Mouse (Mus musculus): ENCODE results near the gene Serpinf2.

DNA sequence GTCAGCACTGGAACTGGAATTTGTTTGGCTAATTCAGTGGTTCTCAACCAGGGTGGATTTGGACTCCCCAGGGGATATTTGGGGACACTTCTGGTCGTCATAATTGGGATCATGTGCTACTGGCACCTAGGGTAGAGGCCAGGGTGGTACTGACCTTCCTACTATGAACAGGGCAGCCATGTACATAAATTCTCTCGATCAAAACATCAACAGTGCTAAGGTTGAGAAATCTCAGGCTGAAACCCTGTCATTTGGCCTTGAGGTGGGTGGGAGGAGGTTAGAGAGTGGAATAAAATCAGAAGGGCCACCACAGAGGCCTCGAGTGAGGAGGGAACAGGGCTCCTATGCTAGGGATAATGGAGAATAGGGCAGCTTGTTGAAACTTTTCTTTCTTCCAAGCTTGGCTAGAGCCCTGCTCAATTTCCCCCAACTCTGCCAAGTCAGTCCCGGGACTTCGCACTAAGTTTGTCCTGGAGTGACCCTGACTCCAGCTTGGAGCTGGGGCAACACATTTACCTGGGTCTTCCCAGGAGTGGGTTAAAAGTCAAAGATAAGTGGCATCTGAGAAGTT, 19.8 kb upstream of the Serpinf2 start:
- TF ChIP-seq MYOG (IDR thresholded peaks at IDR 0.05; ENCODE audit: control insufficient read depth in 1 of 3, insufficient read depth in 1 of 3, insufficient read length in 2 of 3, low read depth in 2 of 3): no peak
- peak; percentile 8 for TF ChIP-seq POLR2A (IDR thresholded peaks at IDR 0.05; ENCODE audit: insufficient read length, low read depth)
- no peak for TF ChIP-seq MAX (IDR thresholded peaks at IDR 0.05; ENCODE audit: low read depth)
- no peak for TF ChIP-seq REST (IDR thresholded peaks at IDR 0.05; ENCODE audit: insufficient read depth, insufficient read length)
- TF ChIP-seq TCF3 (IDR thresholded peaks at IDR 0.05; ENCODE audit: insufficient read length, low read depth): no peak
- no peak for TF ChIP-seq POLR2AphosphoS2 (IDR thresholded peaks at IDR 0.05; ENCODE audit: insufficient read length, low read depth)
